Mouse (Mus musculus): Measurements from ENCODE around the gene Rab8a.

The Rab8a gene

GRCm38 (mm10) chr8:72213536-72213935, 52.5 kb downstream of the Rab8a start, which contains the start of gene Gm11034:
Gm11034 (minus strand) TSS chr8:72213636.
- no peak for DNase-seq

GRCm38 (mm10) chr8:72215060-72215459, 54.1 kb downstream of the Rab8a start:
- DNase-seq: peak; percentile 57

- DNase-seq: no peak
Observed at GRCm38 (mm10) chr8:72215871-72216270, 54.9 kb downstream of the Rab8a start.

- no peak for DNase-seq
Observed at GRCm38 (mm10) chr8:72218781-72219540, 58.0 kb downstream of the Rab8a start.

- DNase-seq: peak; percentile 89
Observed at GRCm38 (mm10) chr8:72219541-72220363, 58.8 kb downstream of the Rab8a start, which contains the start of gene Fam32a. Fam32a (plus strand) TSS chr8:72219730.

GRCm38 (mm10) chr8:72220758-72221157, 59.8 kb downstream of the Rab8a start:
- DNase-seq: no peak

GRCm38 (mm10) chr8:72222656-72223055, 61.7 kb downstream of the Rab8a start:
- DNase-seq: no peak

Data from kidney, adult 11 months (tissue).